20 mouse cellular contexts compared by ENCODE assay signal in the genomic region with DNA sequence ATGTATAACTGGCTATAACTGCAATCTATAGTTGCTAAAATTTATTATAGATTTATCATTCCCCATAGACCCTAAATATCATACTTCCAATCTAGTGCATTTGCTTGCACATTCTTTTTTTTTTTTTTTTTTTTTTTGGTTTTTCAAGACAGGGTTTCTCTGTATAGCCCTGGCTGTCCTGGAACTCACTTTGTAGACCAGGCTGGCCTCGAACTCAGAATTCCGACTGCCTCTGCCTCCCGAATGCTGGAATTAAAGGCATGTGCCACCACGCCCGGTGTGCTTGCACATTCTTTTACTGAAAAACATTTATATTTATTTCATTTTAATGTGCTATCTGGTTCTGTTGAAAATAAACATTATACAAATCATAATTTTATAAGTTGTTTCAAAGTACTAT.
DNase-seq lines count a peak whose midpoint lies in the region; ATAC-seq and TF ChIP-seq lines count a peak whose summit lies in the region.
"Had no signal": no experiment of that assay in that cellular context is flagged by ENCODE, and none has a peak within 500 bp of the region (broad histone marks: within the 10 kb centered on the region; RNA-seq: fewer than 3 reads in every experiment).

No protein-coding gene starts in this region.

- H3K9me3 ChIP-seq in forebrain, embryonic 11.5 days (ENCODE audit: control insufficient read depth, low read length) = no peaks in the 10 kb centered on the region
- no peaks in the 10 kb centered on the region for H3K9me3 ChIP-seq in forebrain, postnatal 0 days (ENCODE audit: low read length)
- no peaks in the 10 kb centered on the region for H3K9me3 ChIP-seq in hindbrain, embryonic 12.5 days (replicated peaks)
- no peaks in the 10 kb centered on the region for H3K9me3 ChIP-seq in hindbrain, postnatal 0 days (ENCODE audit: low read length)
- no peaks in the 10 kb centered on the region for H3K9me3 ChIP-seq in neural tube, embryonic 12.5 days
- H3K9me3 ChIP-seq: embryonic facial prominence, embryonic 10.5 days; G1E; heart, embryonic 15.5 days had no signal

- no peak overlapping the region for H3K27ac ChIP-seq in forebrain, embryonic 11.5 days (ENCODE audit: low read depth, low read length)
- no peak overlapping the region for H3K27ac ChIP-seq in forebrain, postnatal 0 days (ENCODE audit: low read depth, low read length)
- H3K27ac ChIP-seq in hindbrain, embryonic 12.5 days = no peak overlapping the region
- no peak overlapping the region for H3K27ac ChIP-seq in hindbrain, postnatal 0 days
- H3K27ac ChIP-seq in neural tube, embryonic 12.5 days = no peak overlapping the region
- H3K27ac ChIP-seq: embryonic facial prominence, embryonic 10.5 days; heart, adult 2 months; heart, embryonic 15.5 days had no signal

- 89% methylated on average over 5 of the region's 5 CpGs for WGBS in forebrain, embryonic 11.5 days
- 53% methylated on average over 5 of the region's 5 CpGs for WGBS in forebrain, postnatal 0 days
- 77% methylated on average over 5 of the region's 5 CpGs for WGBS in hindbrain, embryonic 12.5 days
- 82% methylated on average over 5 of the region's 5 CpGs for WGBS in hindbrain, postnatal 0 days
- WGBS in neural tube, embryonic 12.5 days = 84% methylated on average over 5 of the region's 5 CpGs

- DNase-seq in forebrain, embryonic 11.5 days (ENCODE audit: low spot score) = no peak
- no peak for DNase-seq in forebrain, postnatal 0 days
- no peak for DNase-seq in hindbrain, postnatal 0 days (ENCODE audit: low spot score)
- DNase-seq in neural tube, embryonic 10.5 days (ENCODE audit: extremely low spot score, low spot score) = no peak
- DNase-seq in spleen, adult 18-20 months = no peak
- no peak for DNase-seq in ovary, postnatal 36 days (ENCODE audit: low spot score)
- DNase-seq: adrenal gland, adult 8-10 months; adrenal gland, postnatal 36 days; B cell, adult 2 months; cerebellum, adult 2 months; gastrocnemius, postnatal 14 days; heart, adult 2 months; heart, postnatal 14 days had no signal

- no peaks in the 10 kb centered on the region for H3K36me3 ChIP-seq in forebrain, embryonic 11.5 days (ENCODE audit: control insufficient read depth, insufficient read depth, low read length)
- no peaks in the 10 kb centered on the region for H3K36me3 ChIP-seq in forebrain, postnatal 0 days (ENCODE audit: insufficient read depth)
- no peaks in the 10 kb centered on the region for H3K36me3 ChIP-seq in hindbrain, embryonic 12.5 days
- no peaks in the 10 kb centered on the region for H3K36me3 ChIP-seq in hindbrain, postnatal 0 days (ENCODE audit: insufficient read depth, low read length)
- no peaks in the 10 kb centered on the region for H3K36me3 ChIP-seq in neural tube, embryonic 12.5 days
- H3K36me3 ChIP-seq: embryonic facial prominence, embryonic 10.5 days; G1E; heart, embryonic 15.5 days had no signal

- no peak for TF ChIP-seq CTCF in forebrain, postnatal 0 days (IDR thresholded peaks at IDR 0.05; ENCODE audit: low read depth)
- no peak for TF ChIP-seq CTCF in hindbrain, postnatal 0 days (IDR thresholded peaks at IDR 0.05; ENCODE audit: low read depth)

- no peak overlapping the region for H3K4me3 ChIP-seq in forebrain, embryonic 11.5 days (ENCODE audit: low read depth, low read length)
- H3K4me3 ChIP-seq in forebrain, postnatal 0 days (ENCODE audit: low read depth, low read length) = no peak overlapping the region
- no peak overlapping the region for H3K4me3 ChIP-seq in hindbrain, embryonic 12.5 days
- H3K4me3 ChIP-seq in hindbrain, postnatal 0 days (ENCODE audit: low read length) = no peak overlapping the region
- H3K4me3 ChIP-seq in neural tube, embryonic 12.5 days = no peak overlapping the region
- H3K4me3 ChIP-seq: embryonic facial prominence, embryonic 10.5 days; heart, adult 2 months; heart, embryonic 15.5 days had no signal

- H3K4me2 ChIP-seq in forebrain, embryonic 11.5 days (ENCODE audit: low read depth, low read length, severe bottlenecking) = no peak overlapping the region
- no peak overlapping the region for H3K4me2 ChIP-seq in forebrain, postnatal 0 days (ENCODE audit: low read depth)
- H3K4me2 ChIP-seq in hindbrain, embryonic 12.5 days (replicated peaks) = no peak overlapping the region
- no peak overlapping the region for H3K4me2 ChIP-seq in hindbrain, postnatal 0 days (ENCODE audit: low read depth, low read length)
- no peak overlapping the region for H3K4me2 ChIP-seq in neural tube, embryonic 12.5 days (replicated peaks)
- H3K4me2 ChIP-seq: heart, embryonic 11.5 days; heart, embryonic 15.5 days had no signal

- H3K9ac ChIP-seq in forebrain, embryonic 11.5 days (ENCODE audit: low read length) = no peak overlapping the region
- no peak overlapping the region for H3K9ac ChIP-seq in forebrain, postnatal 0 days
- no peak overlapping the region for H3K9ac ChIP-seq in hindbrain, embryonic 12.5 days
- H3K9ac ChIP-seq in hindbrain, postnatal 0 days (replicated peaks; ENCODE audit: low read length) = no peak overlapping the region
- no peak overlapping the region for H3K9ac ChIP-seq in neural tube, embryonic 12.5 days
- H3K9ac ChIP-seq: heart, embryonic 15.5 days had no signal

- ATAC-seq in forebrain, embryonic 11.5 days (replicated peaks; ENCODE audit: low FRiP score) = peak; percentile 47
- ATAC-seq in forebrain, postnatal 0 days = no peak
- ATAC-seq in hindbrain, embryonic 12.5 days (ENCODE audit: low FRiP score) = peak; percentile 51
- ATAC-seq in hindbrain, postnatal 0 days = no peak
- ATAC-seq in neural tube, embryonic 12.5 days (ENCODE audit: low FRiP score, low read depth) = peak; percentile 38; the same call in 1 of the 2 replicates
- ATAC-seq: CD4-positive, CD25-positive, alpha-beta regulatory T cell, adult 4 months had no signal

- H3K4me1 ChIP-seq in forebrain, embryonic 11.5 days (replicated peaks; ENCODE audit: control insufficient read depth, insufficient read depth, low read length) = no peaks in the 10 kb centered on the region
- no peaks in the 10 kb centered on the region for H3K4me1 ChIP-seq in forebrain, postnatal 0 days (ENCODE audit: insufficient read depth)
- H3K4me1 ChIP-seq in hindbrain, embryonic 12.5 days = no peaks in the 10 kb centered on the region
- H3K4me1 ChIP-seq in hindbrain, postnatal 0 days (ENCODE audit: insufficient read depth, low read length) = no peaks in the 10 kb centered on the region
- H3K4me1 ChIP-seq in neural tube, embryonic 12.5 days = no peaks in the 10 kb centered on the region
- H3K4me1 ChIP-seq: embryonic facial prominence, embryonic 10.5 days; heart, embryonic 15.5 days had no signal

- H3K27me3 ChIP-seq in forebrain, embryonic 11.5 days (ENCODE audit: control insufficient read depth, insufficient read depth, low read length) = no peaks in the 10 kb centered on the region
- H3K27me3 ChIP-seq in forebrain, postnatal 0 days (ENCODE audit: insufficient read depth, low read length) = no peaks in the 10 kb centered on the region
- H3K27me3 ChIP-seq in hindbrain, embryonic 12.5 days = no peaks in the 10 kb centered on the region
- no peaks in the 10 kb centered on the region for H3K27me3 ChIP-seq in hindbrain, postnatal 0 days (ENCODE audit: insufficient read depth, low read length)
- no peaks in the 10 kb centered on the region for H3K27me3 ChIP-seq in neural tube, embryonic 12.5 days (replicated peaks)
- H3K27me3 ChIP-seq: heart, embryonic 15.5 days had no signal

Comparison
In these comparisons a context has a peak if more than half of its experiments do, and no peak if none do; other contexts are left out.
1. ATAC-seq: peak in forebrain, embryonic 11.5 days (single experiment), hindbrain, embryonic 12.5 days (single experiment) and neural tube, embryonic 12.5 days (single experiment); none in forebrain, postnatal 0 days (single experiment) and hindbrain, postnatal 0 days (single experiment).